Mouse (Mus musculus) G1E (cell line): ENCODE results near the gene Ap3d1.

Source experiments
- CTCF ChIP-seq: IDR thresholded peaks from 2 replicates; pipeline ENCODE4 v1.5.1; 2012; ENCODE audit warnings: low read depth, low read length, inconsistent platforms, mixed read lengths
- GATA1 ChIP-seq: IDR thresholded peaks from 2 replicates; pipeline ENCODE4 v1.6.1; 2012; ENCODE audit warnings: borderline replicate concordance, low read length, inconsistent platforms, mixed read lengths
- GATA2 ChIP-seq: IDR thresholded peaks from 2 replicates; pipeline ENCODE4 v1.6.1; 2012; ENCODE audit warnings: low read depth, low read length, inconsistent platforms, borderline replicate concordance
- POLR2AphosphoS5 ChIP-seq: IDR thresholded peaks from 2 replicates; pipeline ENCODE4 v1.6.1; 2012; ENCODE audit warnings: low read depth, low read length, inconsistent platforms; ENCODE audit not compliant: insufficient replicate concordance
- TAL1 ChIP-seq: conservative IDR thresholded peaks from 2 replicates; pipeline ENCODE4 v1.6.1; 2012; ENCODE audit warnings: low read depth, low read length, inconsistent platforms, mixed read lengths

DNA sequence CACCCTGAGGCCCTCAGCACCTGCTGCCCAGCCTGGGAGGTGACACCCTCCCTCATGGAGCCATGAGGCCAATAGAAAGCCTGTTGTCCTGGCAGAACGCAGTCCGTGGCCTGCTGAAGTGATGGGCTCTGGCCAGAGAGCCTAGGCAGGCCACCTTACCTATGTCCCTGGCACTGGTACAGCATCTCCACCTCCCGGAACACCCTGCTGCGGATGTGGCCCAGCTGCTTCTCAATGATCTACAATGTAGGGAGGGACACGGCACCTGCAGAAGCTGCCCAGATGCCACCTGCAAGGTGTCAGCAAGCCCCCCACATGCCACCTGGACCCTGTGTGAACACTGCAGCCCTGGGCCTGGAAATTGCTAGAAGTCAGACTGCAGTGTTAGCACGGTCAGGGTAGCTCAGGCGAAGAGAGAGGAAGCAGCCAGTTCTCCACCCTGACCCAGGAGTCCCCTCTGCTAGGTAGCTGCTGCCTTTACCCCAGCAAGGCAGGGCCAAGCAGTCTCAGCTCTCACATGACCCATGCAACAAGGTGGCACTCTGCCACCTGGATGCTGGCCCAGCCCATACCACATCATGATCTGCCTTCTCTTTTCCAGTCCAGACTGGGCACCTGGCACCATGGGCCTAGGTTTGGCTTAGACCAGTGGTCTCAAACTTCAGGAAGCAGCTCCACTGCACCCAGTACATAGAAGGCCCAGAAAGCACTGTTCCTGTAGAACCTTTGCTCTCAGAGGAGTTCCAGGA is 72.2 kb downstream of the Ap3d1 start:
- TF ChIP-seq CTCF (no peak), TAL1 (no peak), GATA1 (no peak), POLR2AphosphoS5 (no peak), GATA2 (no peak)
